Comparison of ENCODE assay signal across 12 mouse cellular contexts in the genomic region with DNA sequence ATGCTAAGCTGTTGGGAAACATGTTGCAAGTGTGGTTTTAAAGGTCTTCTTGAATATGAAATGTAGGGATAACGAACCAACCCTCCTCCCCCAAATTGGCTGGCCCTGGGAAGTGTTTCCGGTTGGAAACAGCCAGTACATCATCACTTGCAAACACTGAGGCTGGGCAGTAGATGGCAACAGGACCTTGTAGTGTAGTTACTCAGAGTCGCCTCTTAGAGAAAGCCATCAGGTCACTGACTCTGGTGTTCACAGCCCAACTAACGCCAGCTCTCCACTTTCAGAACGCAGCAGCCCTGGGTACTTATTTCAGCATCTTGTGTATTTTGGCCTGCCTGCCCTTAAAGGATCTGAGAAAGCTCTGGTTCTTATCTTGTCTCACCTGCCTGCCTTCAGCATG. TPM values are rescaled to one million over a fixed set of nuclear protein-coding genes. Genes with fewer than 3 reads are reported as not detected.
DNase-seq lines count a peak whose midpoint lies in the region; ATAC-seq and TF ChIP-seq lines count a peak whose summit lies in the region.
"Had no signal": no experiment of that assay in that cellular context is flagged by ENCODE, and none has a peak within 500 bp of the region (broad histone marks: within the 10 kb centered on the region; RNA-seq: fewer than 3 reads in every experiment).

No protein-coding gene starts in this region.

- no peak overlapping the region for H3K4me3 ChIP-seq in heart, adult 2 months
- H3K4me3 ChIP-seq in heart, embryonic 12.5 days, result no peak overlapping the region
- H3K4me3 ChIP-seq in testis, adult 2 months (ENCODE audit: control insufficient read depth, low read depth, low read length), result no peak overlapping the region
- H3K4me3 ChIP-seq: forebrain, embryonic 15.5 days; limb, embryonic 15.5 days; neural tube, embryonic 12.5 days had no signal

- H3K27ac ChIP-seq in heart, adult 2 months, result no peak overlapping the region
- no peak overlapping the region for H3K27ac ChIP-seq in heart, embryonic 12.5 days (ENCODE audit: poor library complexity, severe bottlenecking)
- H3K27ac ChIP-seq in testis, adult 2 months (ENCODE audit: control insufficient read depth, insufficient read depth, low read depth, low read length), result no peak overlapping the region
- H3K27ac ChIP-seq: forebrain, embryonic 15.5 days; limb, embryonic 15.5 days; neural tube, embryonic 12.5 days had no signal

- TF ChIP-seq EP300 in heart, adult 2 months (IDR thresholded peaks at IDR 0.05; ENCODE audit: insufficient read depth, low read depth, low read length), result no peak

- H3K36me3 ChIP-seq in heart, adult 2 months (ENCODE audit: control insufficient read depth, insufficient read depth, low read length), result no peaks in the 10 kb centered on the region
- H3K36me3 ChIP-seq in heart, embryonic 12.5 days, result no peaks in the 10 kb centered on the region
- no peaks in the 10 kb centered on the region for H3K36me3 ChIP-seq in testis, adult 2 months (ENCODE audit: control insufficient read depth, insufficient read depth, low read length)
- H3K36me3 ChIP-seq: forebrain, embryonic 15.5 days; limb, embryonic 15.5 days; neural tube, embryonic 12.5 days had no signal

- no peaks in the 10 kb centered on the region for H3K79me2 ChIP-seq in heart, adult 2 months (replicated peaks; ENCODE audit: control insufficient read depth, insufficient read depth, low read length)

- TF ChIP-seq CTCF in heart, adult 2 months (IDR thresholded peaks at IDR 0.05), result peak; percentile 68
- peak; percentile 19; the same call in 1 of the 2 replicates for TF ChIP-seq CTCF in testis, adult 2 months (IDR thresholded peaks at IDR 0.05; ENCODE audit: control insufficient read depth, insufficient read depth, insufficient replicate concordance, low read depth, low read length)

- H3K4me1 ChIP-seq in heart, adult 2 months (ENCODE audit: control insufficient read depth, insufficient read depth, low read length), result no peaks in the 10 kb centered on the region
- no peaks in the 10 kb centered on the region for H3K4me1 ChIP-seq in heart, embryonic 12.5 days (replicated peaks)
- H3K4me1 ChIP-seq in testis, adult 2 months (ENCODE audit: control insufficient read depth, insufficient read depth, low read length), result no peaks in the 10 kb centered on the region
- H3K4me1 ChIP-seq: limb, embryonic 15.5 days; neural tube, embryonic 12.5 days had no signal

- intact Hi-C loops in heart, adult 2 months (cut with DNase I), result no loop called here

- no peaks in the 10 kb centered on the region for H3K27me3 ChIP-seq in heart, adult 2 months (ENCODE audit: control insufficient read depth, insufficient read depth, low read length)
- no peaks in the 10 kb centered on the region for H3K27me3 ChIP-seq in heart, embryonic 12.5 days (replicated peaks)
- no peaks in the 10 kb centered on the region for H3K27me3 ChIP-seq in testis, adult 2 months (ENCODE audit: control insufficient read depth, insufficient read depth, low read length)
- H3K27me3 ChIP-seq: forebrain, embryonic 15.5 days; limb, embryonic 15.5 days; neural tube, embryonic 12.5 days had no signal

- WGBS in heart, adult 2 months, result 13% methylated on average over 5 of the region's 5 CpGs
- 22% methylated on average over 5 of the region's 5 CpGs for WGBS in heart, embryonic 12.5 days

- H3K9me3 ChIP-seq in heart, embryonic 12.5 days (replicated peaks), result no peaks in the 10 kb centered on the region
- H3K9me3 ChIP-seq: forebrain, embryonic 15.5 days; limb, embryonic 15.5 days; neural tube, embryonic 12.5 days had no signal

- DNase-seq in heart, adult 2 months, result peak; percentile 7 to 19
- no peak for DNase-seq in testis, postnatal 14 days (ENCODE audit: low spot score)
- peak; percentile 24 for DNase-seq in gastrocnemius, postnatal 25 days
- DNase-seq in testis, postnatal 10 days (ENCODE audit: low spot score), result peak; percentile 45
- no peak for DNase-seq in natural killer cell, adult 2 months (ENCODE audit: low spot score in 2 of 2)
- DNase-seq in cerebellum, postnatal 25 days, result no peak

- no peak overlapping the region for H3K4me2 ChIP-seq in heart, embryonic 12.5 days
- H3K4me2 ChIP-seq: forebrain, embryonic 15.5 days; limb, embryonic 15.5 days; neural tube, embryonic 12.5 days had no signal

- no peak for TF ChIP-seq POLR2A in heart, adult 2 months (IDR thresholded peaks at IDR 0.05; ENCODE audit: insufficient read depth, low read depth, low read length)
- TF ChIP-seq POLR2A in testis, adult 2 months (IDR thresholded peaks at IDR 0.05; ENCODE audit: control insufficient read depth, low read depth, low read length), result no peak

- no peak overlapping the region for H3K9ac ChIP-seq in heart, adult 2 months (ENCODE audit: low read depth, low read length)
- no peak overlapping the region for H3K9ac ChIP-seq in heart, embryonic 12.5 days
- H3K9ac ChIP-seq: forebrain, embryonic 15.5 days; limb, embryonic 15.5 days; neural tube, embryonic 12.5 days had no signal

- no peak for ATAC-seq in heart, embryonic 12.5 days (ENCODE audit: insufficient number of reproducible peaks, low FRiP score)
- ATAC-seq: forebrain, embryonic 15.5 days; inflammation-experienced regulatory T-cells, adult 6 months had no signal

RNA-seq across cellular contexts. Expression of gene 4921524J17Rik, which starts 28.2 kb away (rescaled TPM):
- total RNA-seq in heart, adult 2 months (2021), result 10 to 100 TPM; 18.3 to 22.5 TPM
- 8.1 and 11.4 TPM in 2 replicates for polyA plus RNA-seq in heart, adult 2 months (2012; rRNA removed)
- 69.5 and 73.4 TPM in 2 replicates for polyA plus RNA-seq in heart, embryonic 12.5 days (2016; fragmentation: Nextera tagmentation; extraction: Ambion mirVana)
- 10.3 and 12.4 TPM in 2 replicates for polyA plus RNA-seq in testis, adult 2 months (2012; rRNA removed)
- 10 to 100 TPM; 10.3 to 10.7 TPM for total RNA-seq in gastrocnemius, postnatal 25 days (2021)

RNA-seq across cellular contexts. Expression of gene Gpt2, which starts 31.6 kb away (rescaled TPM):
- 10 to 100 TPM; 32.4 to 35.2 TPM for total RNA-seq in heart, adult 2 months (2021)
- 19.7 and 30.0 TPM in 2 replicates for polyA plus RNA-seq in heart, adult 2 months (2012; rRNA removed)
- 10.3 and 11.7 TPM in 2 replicates for polyA plus RNA-seq in heart, embryonic 12.5 days (2016; fragmentation: Nextera tagmentation; extraction: Ambion mirVana)
- 12.7 and 15.6 TPM in 2 replicates for polyA plus RNA-seq in testis, adult 2 months (2012; rRNA removed)
- total RNA-seq in gastrocnemius, postnatal 25 days (2021), result 100 to 1,000 TPM; 153 to 217 TPM

Comparison
In these comparisons a context has a peak if more than half of its experiments do, and no peak if none do; other contexts are left out.
1. DNase-seq: peak in heart, adult 2 months (2 of 2), gastrocnemius, postnatal 25 days (single experiment) and testis, postnatal 10 days (single experiment); none in testis, postnatal 14 days (single experiment), natural killer cell, adult 2 months (0 of 2) and cerebellum, postnatal 25 days (0 of 2).